ENCODE assay signal across 9 mouse cellular contexts in the genomic region with DNA sequence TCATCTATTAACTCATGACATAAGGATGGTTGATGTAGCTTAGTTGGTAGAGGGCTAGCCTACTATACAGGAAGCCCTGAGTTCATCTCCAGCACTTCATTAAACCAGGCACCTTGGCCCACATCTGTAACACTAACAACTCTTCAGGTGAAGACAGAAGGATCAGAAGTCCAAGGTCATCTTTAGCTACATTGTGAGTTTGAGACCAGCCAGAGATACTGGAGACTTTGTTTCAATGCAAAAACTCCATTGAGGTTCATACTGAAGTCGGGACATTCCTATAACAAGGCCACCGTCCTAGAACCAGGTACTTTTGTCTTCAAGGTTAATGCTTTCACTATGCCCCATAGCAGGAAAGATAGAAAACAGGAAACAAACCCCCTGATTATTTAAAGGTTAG. TPM values are rescaled to one million over a fixed set of nuclear protein-coding genes. Genes with fewer than 3 reads are reported as not detected.
A peak's percentile ranks its signal among the peaks of the same experiment; 100 is the strongest.
DNase-seq lines count a peak whose midpoint lies in the region; ATAC-seq and TF ChIP-seq lines count a peak whose summit lies in the region.
"Had no signal": no experiment of that assay in that cellular context is flagged by ENCODE, and none has a peak within 500 bp of the region (broad histone marks: within the 10 kb centered on the region; RNA-seq: fewer than 3 reads in every experiment).

No protein-coding gene starts in this region.

- WGBS in heart, embryonic 14.5 days, result 83% methylated on average over 2 of the region's 2 CpGs
- WGBS in hindbrain, embryonic 13.5 days, result 96% methylated on average over 2 of the region's 2 CpGs
- 83% methylated on average over 2 of the region's 2 CpGs for WGBS in midbrain, embryonic 10.5 days

- H3K4me1 ChIP-seq in heart, embryonic 14.5 days (ENCODE audit: control insufficient read depth in 2 of 2, insufficient read depth in 2 of 2, low read length in 2 of 2), result peaks cover 0 to 5% of the 10 kb centered on the region in 2 experiments; a peak in 2 of 4 replicates
- H3K4me1 ChIP-seq in hindbrain, embryonic 13.5 days (replicated peaks), result peaks cover 21% of the 10 kb centered on the region
- peaks cover 27% of the 10 kb centered on the region for H3K4me1 ChIP-seq in midbrain, embryonic 10.5 days

- no peak for DNase-seq in heart, postnatal 4 days
- DNase-seq in Patski (ENCODE audit: low read depth, low spot score), result no peak
- no peak for DNase-seq in midbrain, embryonic 10.5 days (ENCODE audit: low spot score)
- DNase-seq in testis, postnatal 10 days (ENCODE audit: low spot score), result no peak
- DNase-seq in left cerebral cortex, adult 8-10 months (ENCODE audit: low spot score in 2 of 2), result no peak

- no peak overlapping the region for H3K27ac ChIP-seq in heart, embryonic 14.5 days (replicated peaks in 1 of 2; ENCODE audit: control insufficient read depth in 1 of 2, insufficient read depth in 1 of 2, low read depth in 2 of 2, low read length in 2 of 2)
- H3K27ac ChIP-seq in hindbrain, embryonic 13.5 days, result peak overlapping the region; percentile 95; the same call in 1 of the 2 replicates
- H3K27ac ChIP-seq in midbrain, embryonic 10.5 days (replicated peaks), result no peak overlapping the region

- ATAC-seq in heart, embryonic 14.5 days (ENCODE audit: insufficient number of reproducible peaks, insufficient read depth, low FRiP score, low read depth), result no peak
- peak; percentile 1 for ATAC-seq in Patski
- ATAC-seq in hindbrain, embryonic 13.5 days (ENCODE audit: low FRiP score), result peak; percentile 26
- no peak for ATAC-seq in megakaryocyte-erythroid progenitor cell, adult 5-6 weeks (replicated peaks; ENCODE audit: low FRiP score, low TSS enrichment, poor library complexity, severe bottlenecking)

- H3K36me3 ChIP-seq in heart, embryonic 14.5 days (ENCODE audit: control insufficient read depth, insufficient read depth, low read length), result no peaks in the 10 kb centered on the region
- 0 out of 2 replicates have a peak, but pooled peaks cover 3% of the 10 kb centered on the region for H3K36me3 ChIP-seq in hindbrain, embryonic 13.5 days
- 0 out of 2 replicates have a peak, but pooled peaks cover 3% of the 10 kb centered on the region for H3K36me3 ChIP-seq in midbrain, embryonic 10.5 days

- no peak overlapping the region for H3K4me3 ChIP-seq in heart, embryonic 14.5 days (ENCODE audit: control insufficient read depth in 1 of 2, insufficient read depth in 1 of 2, low read depth in 1 of 2, low read length in 2 of 2)
- H3K4me3 ChIP-seq in hindbrain, embryonic 13.5 days, result no peak overlapping the region
- H3K4me3 ChIP-seq in midbrain, embryonic 10.5 days, result peak overlapping the region; percentile 88; the same call in 1 of the 2 replicates

- in situ Hi-C loops in Patski (cut with MboI; ENCODE audit: low pct_unique_long_range_greater_than_20kb), result no loop called here

- no peak overlapping the region for H3K9ac ChIP-seq in heart, embryonic 14.5 days (ENCODE audit: low read length)
- no peak overlapping the region for H3K9ac ChIP-seq in hindbrain, embryonic 13.5 days

- H3K4me2 ChIP-seq in heart, embryonic 14.5 days (ENCODE audit: low read length), result peak overlapping the region; percentile 98
- peak overlapping the region; percentile 90 for H3K4me2 ChIP-seq in hindbrain, embryonic 13.5 days

- no peaks in the 10 kb centered on the region for H3K9me3 ChIP-seq in heart, embryonic 14.5 days (ENCODE audit: control insufficient read depth, low read length)
- H3K9me3 ChIP-seq in hindbrain, embryonic 13.5 days, result no peaks in the 10 kb centered on the region
- no peaks in the 10 kb centered on the region for H3K9me3 ChIP-seq in midbrain, embryonic 10.5 days (replicated peaks)

- H3K27me3 ChIP-seq in heart, embryonic 14.5 days (ENCODE audit: control insufficient read depth, insufficient read depth, low read length), result no peaks in the 10 kb centered on the region
- H3K27me3 ChIP-seq in Patski, result no peaks in the 10 kb centered on the region
- no peaks in the 10 kb centered on the region for H3K27me3 ChIP-seq in hindbrain, embryonic 13.5 days
- H3K27me3 ChIP-seq in midbrain, embryonic 10.5 days (ENCODE audit: low read depth, poor library complexity, severe bottlenecking), result no peaks in the 10 kb centered on the region
- H3K27me3 ChIP-seq: CH12.LX had no signal

- CTCF ChIA-PET in Patski (lab: Charles Lee), result interaction anchor here (1.5 to 3.5 kb wide), 3 partner anchors 10 to 53 kb away, joined by 3 to 13 read pairs (median 10); no protein-coding TSS in a partner anchor

- no peak for TF ChIP-seq CTCF in Patski (IDR thresholded peaks at IDR 0.05)

- POLR2A ChIA-PET in Patski (lab: Charles Lee), result no interaction called here

RNA-seq across cellular contexts. Expression of a gene that starts 0.5 kb away (rescaled TPM):
- 4.1 and 4.3 TPM in 2 replicates for polyA plus RNA-seq in heart, embryonic 14.5 days (2014; fragmentation: Nextera tagmentation; extraction: Ambion mirVana)
- 1 to 10 TPM; 1.9 to 2.9 TPM for total RNA-seq in heart, postnatal 4 days (2021)
- 35.3 TPM for polyA plus RNA-seq in Patski (2021)
- polyA plus RNA-seq in hindbrain, embryonic 13.5 days (2015; fragmentation: Nextera tagmentation; extraction: Ambion mirVana), result 16.8 and 17.6 TPM in 2 replicates
- 26.7 TPM in 2 replicates for polyA plus RNA-seq in midbrain, embryonic 10.5 days (2016; fragmentation: Nextera tagmentation; extraction: Ambion mirVana)
- 10 to 100 TPM; 11.6 to 13.2 (median 12.5) TPM for total RNA-seq in left cerebral cortex, adult 8-10 months (2022)
- 2.5 and 3.9 TPM in 2 replicates for total RNA-seq in megakaryocyte-erythroid progenitor cell, adult 5-6 weeks (2014; fragmentation: Nextera tagmentation)
- total RNA-seq in megakaryocyte-erythroid progenitor cell, adult 5-6 weeks (2017), result 1.6 and 2.1 TPM in 2 replicates

RNA-seq across cellular contexts. Expression of a gene that starts 6.3 kb away (rescaled TPM):
- 208 and 213 TPM in 2 replicates for polyA plus RNA-seq in heart, embryonic 14.5 days (2014; fragmentation: Nextera tagmentation; extraction: Ambion mirVana)
- 100 to 1,000 TPM; 104 to 105 TPM for total RNA-seq in heart, postnatal 4 days (2021)
- polyA plus RNA-seq in Patski (2021), result 170 TPM
- 472 and 492 TPM in 2 replicates for polyA plus RNA-seq in hindbrain, embryonic 13.5 days (2015; fragmentation: Nextera tagmentation; extraction: Ambion mirVana)
- polyA plus RNA-seq in midbrain, embryonic 10.5 days (2016; fragmentation: Nextera tagmentation; extraction: Ambion mirVana), result 235 and 259 TPM in 2 replicates
- total RNA-seq in left cerebral cortex, adult 8-10 months (2022), result 100 to 1,000 TPM; 211 to 236 (median 227) TPM
- total RNA-seq in megakaryocyte-erythroid progenitor cell, adult 5-6 weeks (2014; fragmentation: Nextera tagmentation), result 42.6 and 55.5 TPM in 2 replicates
- total RNA-seq in megakaryocyte-erythroid progenitor cell, adult 5-6 weeks (2017), result 29.1 and 32.9 TPM in 2 replicates

RNA-seq across cellular contexts. Expression of a gene that starts 24.0 kb away (rescaled TPM):
- polyA plus RNA-seq in heart, embryonic 14.5 days (2014; fragmentation: Nextera tagmentation; extraction: Ambion mirVana), result 0.12 TPM in 1 of 2 replicates, not detected in the other
- total RNA-seq in heart, postnatal 4 days (2021), result not detected
- not detected for polyA plus RNA-seq in Patski (2021)
- 4.7 and 4.9 TPM in 2 replicates for polyA plus RNA-seq in hindbrain, embryonic 13.5 days (2015; fragmentation: Nextera tagmentation; extraction: Ambion mirVana)
- 2.1 and 2.9 TPM in 2 replicates for polyA plus RNA-seq in midbrain, embryonic 10.5 days (2016; fragmentation: Nextera tagmentation; extraction: Ambion mirVana)
- total RNA-seq in left cerebral cortex, adult 8-10 months (2022), result under 1 TPM; 0.30 to 0.80 (median 0.53) TPM
- total RNA-seq in megakaryocyte-erythroid progenitor cell, adult 5-6 weeks (2014; fragmentation: Nextera tagmentation), result not detected in 2 replicates
- total RNA-seq in megakaryocyte-erythroid progenitor cell, adult 5-6 weeks (2017), result not detected in 2 replicates
- total RNA-seq: CH12.LX had no signal

RNA-seq across cellular contexts. Expression of a gene that starts 57.7 kb away (rescaled TPM):
- polyA plus RNA-seq in heart, embryonic 14.5 days (2014; fragmentation: Nextera tagmentation; extraction: Ambion mirVana), result 4.3 and 4.5 TPM in 2 replicates
- total RNA-seq in heart, postnatal 4 days (2021), result 1 to 10 TPM; 2.8 to 2.9 TPM
- polyA plus RNA-seq in Patski (2021), result 7.2 TPM
- 5.7 and 5.9 TPM in 2 replicates for polyA plus RNA-seq in hindbrain, embryonic 13.5 days (2015; fragmentation: Nextera tagmentation; extraction: Ambion mirVana)
- polyA plus RNA-seq in midbrain, embryonic 10.5 days (2016; fragmentation: Nextera tagmentation; extraction: Ambion mirVana), result 10.3 TPM in 2 replicates
- 1 to 10 TPM; 3.4 to 4.1 (median 3.6) TPM for total RNA-seq in left cerebral cortex, adult 8-10 months (2022)
- total RNA-seq in megakaryocyte-erythroid progenitor cell, adult 5-6 weeks (2014; fragmentation: Nextera tagmentation), result 4.4 and 5.0 TPM in 2 replicates
- 3.7 and 4.3 TPM in 2 replicates for total RNA-seq in megakaryocyte-erythroid progenitor cell, adult 5-6 weeks (2017)

RNA-seq across cellular contexts. Expression of a gene that starts 57.9 kb away (rescaled TPM):
- 5.2 and 5.6 TPM in 2 replicates for polyA plus RNA-seq in heart, embryonic 14.5 days (2014; fragmentation: Nextera tagmentation; extraction: Ambion mirVana)
- 1 to 10 TPM; 1.4 to 1.5 TPM for total RNA-seq in heart, postnatal 4 days (2021)
- 7.0 TPM for polyA plus RNA-seq in Patski (2021)
- polyA plus RNA-seq in hindbrain, embryonic 13.5 days (2015; fragmentation: Nextera tagmentation; extraction: Ambion mirVana), result 8.1 and 8.5 TPM in 2 replicates
- 13.1 and 15.9 TPM in 2 replicates for polyA plus RNA-seq in midbrain, embryonic 10.5 days (2016; fragmentation: Nextera tagmentation; extraction: Ambion mirVana)
- 1 to 10 TPM; 5.3 to 8.0 (median 5.9) TPM for total RNA-seq in left cerebral cortex, adult 8-10 months (2022)
- 14.0 and 23.7 TPM in 2 replicates for total RNA-seq in megakaryocyte-erythroid progenitor cell, adult 5-6 weeks (2014; fragmentation: Nextera tagmentation)
- 6.7 and 7.2 TPM in 2 replicates for total RNA-seq in megakaryocyte-erythroid progenitor cell, adult 5-6 weeks (2017)

Comparison
In these comparisons a context has a peak if more than half of its experiments do, and no peak if none do; other contexts are left out.
1. ATAC-seq: peak in Patski (single experiment) and hindbrain, embryonic 13.5 days (single experiment); none in heart, embryonic 14.5 days (single experiment) and megakaryocyte-erythroid progenitor cell, adult 5-6 weeks (single experiment).